Mouse (Mus musculus) skeletal muscle tissue, adult 2 months (tissue): Measurements from ENCODE around the gene 2010300C02Rik.

Experiments
- DNase-seq: peaks from one replicate; pipeline ENCODE4 v3.0.0-alpha.2; 2012; ENCODE audit warnings: low read depth, low spot score

The 2010300C02Rik gene

GRCm38 (mm10) chr1:37572528-37573272, 147.2 kb downstream of the 2010300C02Rik start:
- no peak for DNase-seq

GRCm38 (mm10) chr1:37568379-37568778, 151.5 kb downstream of the 2010300C02Rik start:
- no peak for DNase-seq

GRCm38 (mm10) chr1:37566754-37567153, 153.1 kb downstream of the 2010300C02Rik start:
- DNase-seq: no peak

- DNase-seq: no peak
Observed at GRCm38 (mm10) chr1:37566344-37566743, 153.5 kb downstream of the 2010300C02Rik start.

- no peak for DNase-seq
Observed at GRCm38 (mm10) chr1:37565396-37565795, 154.5 kb downstream of the 2010300C02Rik start.

GRCm38 (mm10) chr1:37561955-37562354, 157.9 kb downstream of the 2010300C02Rik start:
- DNase-seq: peak; percentile 21
